Mouse (Mus musculus): ENCODE data around the gene Tubb2b. TPM values are rescaled to one million over a fixed set of nuclear protein-coding genes. Genes with fewer than 3 reads are reported as not detected.

The Tubb2b gene
- polyA plus RNA-seq, 1 experiment from 2014 or later = 15.4 TPM

GRCm38 (mm10) chr13:34106256-34106655 is 24.0 kb downstream of the Tubb2b start:
- 84% methylated on average over 2 of the region's 2 CpGs for WGBS
- no peak for ATAC-seq

GRCm38 (mm10) chr13:34105364-34105763 is 24.9 kb downstream of the Tubb2b start:
- no peak for TF ChIP-seq CTCF (IDR thresholded peaks at IDR 0.05; ENCODE audit: low read depth)
- H3K36me3 ChIP-seq (ENCODE audit: control insufficient read depth, insufficient read depth) = no peaks in the 10 kb centered on the region
- H3K4me3 ChIP-seq (ENCODE audit: low read depth, low read length) = no peak overlapping the region
- no peak overlapping the region for H3K4me2 ChIP-seq (replicated peaks; ENCODE audit: low read depth)
- no peak for ATAC-seq
- no peaks in the 10 kb centered on the region for H3K27me3 ChIP-seq (replicated peaks; ENCODE audit: control insufficient read depth, insufficient read depth, low read length)
- H3K4me1 ChIP-seq (replicated peaks; ENCODE audit: control insufficient read depth, insufficient read depth, low read length) = no peaks in the 10 kb centered on the region
- H3K9ac ChIP-seq (ENCODE audit: low read depth, low read length) = no peak overlapping the region
- H3K27ac ChIP-seq (ENCODE audit: low read depth, low read length) = no peak overlapping the region
- no peaks in the 10 kb centered on the region for H3K9me3 ChIP-seq (ENCODE audit: control insufficient read depth)
- 75% methylated on average over 1 of the region's 1 CpGs for WGBS

More at GRCm38 (mm10) chr13:34106256-34106655, 24.0 kb downstream of the Tubb2b start:
- Histone ChIP-seq H3K36me3 (ENCODE audit: control insufficient read depth, insufficient read depth) (no peaks in the 10 kb centered on the region), H3K4me3 (ENCODE audit: low read depth, low read length) (no peak overlapping the region), H3K9ac (ENCODE audit: low read depth, low read length) (no peak overlapping the region), H3K4me2 (replicated peaks; ENCODE audit: low read depth) (no peak overlapping the region), H3K27me3 (replicated peaks; ENCODE audit: control insufficient read depth, insufficient read depth, low read length) (no peaks in the 10 kb centered on the region), H3K27ac (ENCODE audit: low read depth, low read length) (no peak overlapping the region), H3K9me3 (ENCODE audit: control insufficient read depth) (no peaks in the 10 kb centered on the region), H3K4me1 (replicated peaks; ENCODE audit: control insufficient read depth, insufficient read depth, low read length) (no peaks in the 10 kb centered on the region)
- TF ChIP-seq CTCF (IDR thresholded peaks at IDR 0.05; ENCODE audit: low read depth) = peak; percentile 30

GRCm38 (mm10) chr13:34101908-34102307 is 28.4 kb downstream of the Tubb2b start:
- Histone ChIP-seq H3K9ac (ENCODE audit: low read depth, low read length) (no peak overlapping the region), H3K9me3 (ENCODE audit: control insufficient read depth) (no peaks in the 10 kb centered on the region), H3K27me3 (replicated peaks; ENCODE audit: control insufficient read depth, insufficient read depth, low read length) (no peaks in the 10 kb centered on the region), H3K4me1 (replicated peaks; ENCODE audit: control insufficient read depth, insufficient read depth, low read length) (no peaks in the 10 kb centered on the region), H3K36me3 (ENCODE audit: control insufficient read depth, insufficient read depth) (no peaks in the 10 kb centered on the region), H3K4me3 (ENCODE audit: low read depth, low read length) (no peak overlapping the region), H3K4me2 (replicated peaks; ENCODE audit: low read depth) (no peak overlapping the region), H3K27ac (ENCODE audit: low read depth, low read length) (no peak overlapping the region)
- 81% methylated on average over 9 of the region's 9 CpGs for WGBS
- no peak for TF ChIP-seq CTCF (IDR thresholded peaks at IDR 0.05; ENCODE audit: low read depth)
- no peak for ATAC-seq

GRCm38 (mm10) chr13:34101247-34101646 is 29.0 kb downstream of the Tubb2b start:
- no peaks in the 10 kb centered on the region for H3K27me3 ChIP-seq (replicated peaks; ENCODE audit: control insufficient read depth, insufficient read depth, low read length)
- ATAC-seq = no peak
- no peak overlapping the region for H3K4me2 ChIP-seq (replicated peaks; ENCODE audit: low read depth)
- H3K36me3 ChIP-seq (ENCODE audit: control insufficient read depth, insufficient read depth) = no peaks in the 10 kb centered on the region
- no peak overlapping the region for H3K9ac ChIP-seq (ENCODE audit: low read depth, low read length)
- no peak overlapping the region for H3K4me3 ChIP-seq (ENCODE audit: low read depth, low read length)
- TF ChIP-seq CTCF (IDR thresholded peaks at IDR 0.05; ENCODE audit: low read depth) = no peak
- H3K27ac ChIP-seq (ENCODE audit: low read depth, low read length) = no peak overlapping the region
- no peaks in the 10 kb centered on the region for H3K9me3 ChIP-seq (ENCODE audit: control insufficient read depth)
- 95% methylated on average over 10 of the region's 10 CpGs for WGBS
- H3K4me1 ChIP-seq (replicated peaks; ENCODE audit: control insufficient read depth, insufficient read depth, low read length) = no peaks in the 10 kb centered on the region

- Histone ChIP-seq H3K4me1 (replicated peaks; ENCODE audit: control insufficient read depth, insufficient read depth, low read length) (no peaks in the 10 kb centered on the region), H3K36me3 (ENCODE audit: control insufficient read depth, insufficient read depth) (no peaks in the 10 kb centered on the region), H3K9ac (ENCODE audit: low read depth, low read length) (no peak overlapping the region), H3K9me3 (ENCODE audit: control insufficient read depth) (no peaks in the 10 kb centered on the region), H3K27me3 (replicated peaks; ENCODE audit: control insufficient read depth, insufficient read depth, low read length) (no peaks in the 10 kb centered on the region), H3K27ac (ENCODE audit: low read depth, low read length) (no peak overlapping the region), H3K4me3 (ENCODE audit: low read depth, low read length) (no peak overlapping the region), H3K4me2 (replicated peaks; ENCODE audit: low read depth) (no peak overlapping the region)
- no peak for TF ChIP-seq CTCF (IDR thresholded peaks at IDR 0.05; ENCODE audit: low read depth)
- ATAC-seq = no peak
- 79% methylated on average over 3 of the region's 3 CpGs for WGBS
Observed at GRCm38 (mm10) chr13:34100733-34101132, 29.5 kb downstream of the Tubb2b start.

- ATAC-seq = no peak
- Histone ChIP-seq H3K4me2 (replicated peaks; ENCODE audit: low read depth) (no peak overlapping the region), H3K9ac (ENCODE audit: low read depth, low read length) (no peak overlapping the region), H3K27me3 (replicated peaks; ENCODE audit: control insufficient read depth, insufficient read depth, low read length) (no peaks in the 10 kb centered on the region), H3K4me1 (replicated peaks; ENCODE audit: control insufficient read depth, insufficient read depth, low read length) (no peaks in the 10 kb centered on the region), H3K27ac (ENCODE audit: low read depth, low read length) (no peak overlapping the region), H3K36me3 (ENCODE audit: control insufficient read depth, insufficient read depth) (no peaks in the 10 kb centered on the region), H3K9me3 (ENCODE audit: control insufficient read depth) (no peaks in the 10 kb centered on the region), H3K4me3 (ENCODE audit: low read depth, low read length) (no peak overlapping the region)
- 66% methylated on average over 3 of the region's 3 CpGs for WGBS
- no peak for TF ChIP-seq CTCF (IDR thresholded peaks at IDR 0.05; ENCODE audit: low read depth)
Observed at GRCm38 (mm10) chr13:34097086-34097485, 33.2 kb downstream of the Tubb2b start.

GRCm38 (mm10) chr13:34096455-34096854 is 33.8 kb downstream of the Tubb2b start:
- WGBS = 62% methylated on average over 4 of the region's 4 CpGs
- Histone ChIP-seq H3K4me2 (replicated peaks; ENCODE audit: low read depth) (no peak overlapping the region), H3K27me3 (replicated peaks; ENCODE audit: control insufficient read depth, insufficient read depth, low read length) (no peaks in the 10 kb centered on the region), H3K9me3 (ENCODE audit: control insufficient read depth) (no peaks in the 10 kb centered on the region), H3K4me3 (ENCODE audit: low read depth, low read length) (no peak overlapping the region), H3K9ac (ENCODE audit: low read depth, low read length) (no peak overlapping the region), H3K36me3 (ENCODE audit: control insufficient read depth, insufficient read depth) (no peaks in the 10 kb centered on the region), H3K4me1 (replicated peaks; ENCODE audit: control insufficient read depth, insufficient read depth, low read length) (no peaks in the 10 kb centered on the region), H3K27ac (ENCODE audit: low read depth, low read length) (no peak overlapping the region)
- no peak for ATAC-seq
- no peak for TF ChIP-seq CTCF (IDR thresholded peaks at IDR 0.05; ENCODE audit: low read depth)
